Mouse (Mus musculus): ENCODE measurements around the gene Tapbp.
"Not testable (repeated sequence)": the region's sequence is repeated elsewhere in the genome, so short reads cannot be mapped to it uniquely, and the experiment has no call there.

The Tapbp gene

GRCm38 (mm10) chr17:33915671-33916250 lies at the start of gene Tapbp, which contains the start of gene Zbtb22:
Gene Tapbp (plus strand): TSS chr17:33915899.
Gene Zbtb22 (plus strand): TSS chr17:33915904.
- DNase-seq (ENCODE audit: low read depth, low spot score): peak; percentile 97

- not testable (repeated sequence) for DNase-seq (ENCODE audit: low read depth, low spot score)
These were observed 42.2 kb upstream of the Tapbp start, which contains the start of gene Gm7029 for GRCm38 (mm10) chr17:33873537-33873936. Gene Gm7029 (plus strand): TSS chr17:33873837.

- no peak for DNase-seq (ENCODE audit: low read depth, low spot score)
These were observed 41.3 kb upstream of the Tapbp start for GRCm38 (mm10) chr17:33874411-33874810.

GRCm38 (mm10) chr17:33875797-33876196 lies 39.9 kb upstream of the Tapbp start:
- DNase-seq (ENCODE audit: low read depth, low spot score): not testable (repeated sequence)

- not testable (repeated sequence) for DNase-seq (ENCODE audit: low read depth, low spot score)
These were observed 31.4 kb upstream of the Tapbp start for GRCm38 (mm10) chr17:33884320-33884719.

- DNase-seq (ENCODE audit: low read depth, low spot score): not testable (repeated sequence)
These were observed 27.9 kb upstream of the Tapbp start for GRCm38 (mm10) chr17:33887802-33888201.

GRCm38 (mm10) chr17:33888230-33888629 lies 27.5 kb upstream of the Tapbp start:
- DNase-seq (ENCODE audit: low read depth, low spot score): not testable (repeated sequence)

- not testable (repeated sequence) for DNase-seq (ENCODE audit: low read depth, low spot score)
These were observed 25.7 kb upstream of the Tapbp start for GRCm38 (mm10) chr17:33889941-33890532.

- DNase-seq (ENCODE audit: low read depth, low spot score): peak; percentile 100
These were observed 25.1 kb upstream of the Tapbp start, which contains the start of gene Kifc1 for GRCm38 (mm10) chr17:33890533-33891059. Gene Kifc1 (minus strand): TSS chr17:33890661.

- no peak for DNase-seq (ENCODE audit: low read depth, low spot score)
These were observed 24.3 kb upstream of the Tapbp start for GRCm38 (mm10) chr17:33891357-33891756.

GRCm38 (mm10) chr17:33891892-33892291 lies 23.8 kb upstream of the Tapbp start:
- not testable (repeated sequence) for DNase-seq (ENCODE audit: low read depth, low spot score)

GRCm38 (mm10) chr17:33892429-33892828 lies 23.3 kb upstream of the Tapbp start:
- no peak for DNase-seq (ENCODE audit: low read depth, low spot score)

- not testable (repeated sequence) for DNase-seq (ENCODE audit: low read depth, low spot score)
These were observed 22.7 kb upstream of the Tapbp start for GRCm38 (mm10) chr17:33893011-33893410.

GRCm38 (mm10) chr17:33897114-33897794 lies 18.4 kb upstream of the Tapbp start:
- peak; percentile 85 for DNase-seq (ENCODE audit: low read depth, low spot score)

GRCm38 (mm10) chr17:33898193-33898592 lies 17.5 kb upstream of the Tapbp start:
- not testable (repeated sequence) for DNase-seq (ENCODE audit: low read depth, low spot score)

- no peak for DNase-seq (ENCODE audit: low read depth, low spot score)
These were observed 16.1 kb upstream of the Tapbp start for GRCm38 (mm10) chr17:33899642-33900041.

GRCm38 (mm10) chr17:33900281-33900988 lies 15.3 kb upstream of the Tapbp start:
- no peak for DNase-seq (ENCODE audit: low read depth, low spot score)

GRCm38 (mm10) chr17:33900989-33901314 lies 14.7 kb upstream of the Tapbp start:
- no peak for DNase-seq (ENCODE audit: low read depth, low spot score)

- no peak for DNase-seq (ENCODE audit: low read depth, low spot score)
These were observed 14.0 kb upstream of the Tapbp start for GRCm38 (mm10) chr17:33901653-33902052.

- DNase-seq (ENCODE audit: low read depth, low spot score): no peak
These were observed 13.6 kb upstream of the Tapbp start for GRCm38 (mm10) chr17:33902079-33902478.

GRCm38 (mm10) chr17:33902491-33902890 lies 13.2 kb upstream of the Tapbp start:
- DNase-seq (ENCODE audit: low read depth, low spot score): peak; percentile 64
